ENCODE assay signal across 8 mouse cellular contexts in the genomic region with DNA sequence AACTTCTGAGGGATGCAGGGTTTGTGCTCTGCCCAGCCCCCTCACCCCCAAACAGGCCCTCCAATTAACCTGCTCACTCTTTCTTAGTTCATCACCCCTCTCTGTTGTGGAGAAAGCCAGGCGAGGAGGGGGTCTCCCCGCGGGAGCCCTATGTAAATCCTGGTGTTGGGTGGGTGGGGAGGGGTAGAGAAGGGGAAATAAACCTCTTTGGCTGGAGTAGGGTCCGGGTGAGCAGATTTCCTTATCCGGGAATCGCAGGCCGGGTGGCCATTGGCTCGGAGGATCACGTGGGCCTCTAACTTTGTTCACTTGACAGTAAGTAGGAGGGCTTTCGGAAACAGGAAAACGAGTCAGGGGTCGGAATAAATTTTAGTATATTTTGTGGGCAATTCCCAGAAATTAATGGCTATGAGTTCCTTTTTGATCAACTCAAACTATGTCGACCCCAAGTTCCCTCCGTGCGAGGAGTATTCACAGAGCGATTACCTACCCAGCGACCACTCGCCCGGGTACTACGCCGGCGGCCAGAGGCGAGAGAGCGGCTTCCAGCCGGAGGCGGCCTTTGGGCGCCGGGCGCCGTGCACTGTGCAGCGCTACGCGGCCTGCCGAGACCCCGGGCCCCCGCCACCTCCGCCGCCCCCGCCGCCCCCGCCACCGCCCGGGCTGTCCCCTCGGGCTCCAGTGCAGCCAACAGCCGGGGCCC. TPM values are rescaled to one million over a fixed set of nuclear protein-coding genes. Genes with fewer than 3 reads are reported as not detected.
DNase-seq lines count a peak whose midpoint lies in the region; ATAC-seq and TF ChIP-seq lines count a peak whose summit lies in the region.

No protein-coding gene starts in this region.

- no peaks in the 10 kb centered on the region for H3K79me2 ChIP-seq in CH12.LX (replicated peaks; ENCODE audit: control insufficient read depth, extremely low read depth, insufficient read depth, poor library complexity, severe bottlenecking)

- TF ChIP-seq CTCF in CH12.LX (conservative IDR thresholded peaks at IDR 0.05 in 1 of 2, IDR thresholded peaks at IDR 0.05 in 1 of 2; ENCODE audit: low read depth in 2 of 2, low read length in 2 of 2): no peak
- no peak for TF ChIP-seq CTCF in left cerebral cortex, adult 2 months (IDR thresholded peaks at IDR 0.05)

- H3K36me3 ChIP-seq in CH12.LX (replicated peaks in 1 of 2; ENCODE audit: control insufficient read depth in 1 of 2, insufficient read depth in 1 of 2, low read length in 1 of 2): peaks cover 0 to 11% of the 10 kb centered on the region in 2 experiments
- H3K36me3 ChIP-seq in heart, embryonic 11.5 days (ENCODE audit: control insufficient read depth, insufficient read depth, low read length): no peaks in the 10 kb centered on the region
- H3K36me3 ChIP-seq in kidney, embryonic 15.5 days: peaks cover 4% of the 10 kb centered on the region; the same call in 1 of the 2 replicates

- H3K4me2 ChIP-seq in CH12.LX (ENCODE audit: insufficient read depth, low read depth, poor library complexity, severe bottlenecking): peak overlapping the region; percentile 81
- H3K4me2 ChIP-seq in heart, embryonic 11.5 days: peak overlapping the region; percentile 74
- H3K4me2 ChIP-seq in kidney, embryonic 15.5 days: peak overlapping the region; percentile 90

- H3K4me3 ChIP-seq in CH12.LX (replicated peaks in 1 of 3; ENCODE audit: low read depth in 2 of 3, low read length in 2 of 3, poor library complexity in 1 of 3): peak overlapping the region; percentile 76 to 98 (median 82)
- peak overlapping the region; percentile 55 for H3K4me3 ChIP-seq in heart, embryonic 11.5 days (ENCODE audit: low read depth, low read length)
- peak overlapping the region; percentile 80 for H3K4me3 ChIP-seq in kidney, embryonic 15.5 days (replicated peaks)
- no peak overlapping the region for H3K4me3 ChIP-seq in left cerebral cortex, adult 2 months

- no peak overlapping the region for H3K27ac ChIP-seq in CH12.LX (ENCODE audit: insufficient read depth, low read depth)
- peak overlapping the region; percentile 80 for H3K27ac ChIP-seq in heart, embryonic 11.5 days (ENCODE audit: low read depth, low read length)
- peak overlapping the region; percentile 100 for H3K27ac ChIP-seq in kidney, embryonic 15.5 days
- no peak overlapping the region for H3K27ac ChIP-seq in left cerebral cortex, adult 2 months

- intact Hi-C loops in left cerebral cortex, adult 2 months (cut with DNase I): loop anchor here (5.0 to 10.0 kb wide), 2 partner anchors 34 to 314 kb away; a partner anchor contains a TSS

- peaks cover 24% of the 10 kb centered on the region for H3K27me3 ChIP-seq in CH12.LX (replicated peaks)
- H3K27me3 ChIP-seq in heart, embryonic 11.5 days (ENCODE audit: control insufficient read depth, insufficient read depth, low read length): peaks cover 91% of the 10 kb centered on the region
- H3K27me3 ChIP-seq in kidney, embryonic 15.5 days: no peaks in the 10 kb centered on the region

- no peaks in the 10 kb centered on the region for H3K9me3 ChIP-seq in CH12.LX (replicated peaks; ENCODE audit: low read length)
- H3K9me3 ChIP-seq in heart, embryonic 11.5 days (replicated peaks; ENCODE audit: control insufficient read depth, low read length): no peaks in the 10 kb centered on the region
- H3K9me3 ChIP-seq in kidney, embryonic 15.5 days (replicated peaks): no peaks in the 10 kb centered on the region

- TF ChIP-seq EP300 in CH12.LX (IDR thresholded peaks at IDR 0.05; ENCODE audit: low read length): no peak

- WGBS in heart, embryonic 11.5 days (ENCODE audit: insufficient replicate concordance): under 1% methylated on average over 42 of the region's 45 CpGs
- whole genome bisulfite sequencing in kidney, embryonic 15.5 days: 0% methylated on average over 41 of the region's 45 CpGs

- peak; percentile 95 for DNase-seq in CH12.LX (ENCODE audit: extremely low read depth)
- DNase-seq in brain, adult 2 months (ENCODE audit: low read depth, low spot score): peak; percentile 12
- DNase-seq in lung, postnatal 25 days (ENCODE audit: low spot score): peak; percentile 82
- DNase-seq in spleen, postnatal 36 days (ENCODE audit: low spot score in 2 of 2): peak; percentile 73 to 76
- no peak for DNase-seq in left cerebral cortex, adult 2 months (ENCODE audit: extremely low spot score in 1 of 2, low spot score in 2 of 2)

- peak; percentile 72 for TF ChIP-seq POLR2A in CH12.LX (IDR thresholded peaks at IDR 0.05; ENCODE audit: low read depth, low read length)

- in situ Hi-C loops in CH12.LX (cut with MboI; ENCODE audit: low pct_ligation_motif_present, low pct_unique_long_range_greater_than_20kb, low sequenced_read_pairs): loop anchor here (25.0 kb wide), 1 partner anchor 219 kb away; no protein-coding TSS in a partner anchor

- TF ChIP-seq RAD21 in CH12.LX (IDR thresholded peaks at IDR 0.05; ENCODE audit: low read depth, low read length): no peak

- dilution Hi-C loops in CH12.LX (cut with MboI; ENCODE audit: extremely low pct_ligation_motif_present, extremely low pct_unique_long_range_greater_than_20kb, low sequenced_read_pairs): no loop called here

- H3K4me1 ChIP-seq in CH12.LX (ENCODE audit: control insufficient read depth in 1 of 2, insufficient read depth in 2 of 2): peaks cover 4 to 15% of the 10 kb centered on the region in 2 experiments; a peak in 2 of 4 replicates
- peaks cover 4% of the 10 kb centered on the region; the same call in 1 of the 2 replicates for H3K4me1 ChIP-seq in heart, embryonic 11.5 days (ENCODE audit: control insufficient read depth, insufficient read depth, low read length)
- peaks cover 86% of the 10 kb centered on the region for H3K4me1 ChIP-seq in kidney, embryonic 15.5 days

- ATAC-seq in heart, embryonic 11.5 days (replicated peaks; ENCODE audit: insufficient number of reproducible peaks, low FRiP score, low TSS enrichment): peak; percentile 71; the same call in 1 of the 2 replicates
- peak; percentile 77 for ATAC-seq in kidney, embryonic 15.5 days (replicated peaks; ENCODE audit: low FRiP score)
- ATAC-seq in frontal cortex, adult (ENCODE audit: low TSS enrichment): no peak

- H3K9ac ChIP-seq in CH12.LX (ENCODE audit: insufficient read depth, low read depth): peak overlapping the region; percentile 96
- H3K9ac ChIP-seq in heart, embryonic 11.5 days (ENCODE audit: low read depth, low read length): peak overlapping the region; percentile 69
- H3K9ac ChIP-seq in kidney, embryonic 15.5 days: peak overlapping the region; percentile 72

TF ChIP-seq in CH12.LX, 34 proteins besides CTCF, POLR2A, EP300 and RAD21 (continues in another document):
- TF ChIP-seq MAZ (IDR thresholded peaks at IDR 0.05; ENCODE audit: low read depth, low read length) (peak; percentile 65; the same call in 1 of the 2 replicates), MAX (IDR thresholded peaks at IDR 0.05; ENCODE audit: low read length) (peak; percentile 97), E2F4 (IDR thresholded peaks at IDR 0.05; ENCODE audit: insufficient replicate concordance, low read depth, low read length) (no peak), GABPA (IDR thresholded peaks at IDR 0.05; ENCODE audit: insufficient replicate concordance, low read depth, low read length) (no peak), BHLHE40 (IDR thresholded peaks at IDR 0.05; ENCODE audit: low read depth, low read length) (peak; percentile 62; the same call in 1 of the 2 replicates), USF2 (conservative IDR thresholded peaks at IDR 0.05; ENCODE audit: low read depth, low read length) (peak; percentile 96), HCFC1 (IDR thresholded peaks at IDR 0.05; ENCODE audit: low read depth, low read length) (peak; percentile 51), MXI1 (IDR thresholded peaks at IDR 0.05; ENCODE audit: low read depth, low read length) (peak; percentile 15; the same call in 1 of the 2 replicates), ELF1 (IDR thresholded peaks at IDR 0.05; ENCODE audit: low read depth, low read length) (peak; percentile 89), USF1 (IDR thresholded peaks at IDR 0.05; ENCODE audit: low read depth, low read length) (peak; percentile 96), ZC3H11A (IDR thresholded peaks at IDR 0.05; ENCODE audit: low read depth, low read length) (no peak)

RNA-seq across cellular contexts. Expression of a gene that starts 0.5 kb away (rescaled TPM):
- total RNA-seq in CH12.LX (2012; rRNA removed) (2.9 and 3.3 TPM in 2 replicates), CH12.LX (2014; rRNA removed) (2.5 and 2.7 TPM in 2 replicates)
- polyA plus RNA-seq in CH12.LX (2012; ENCODE audit: insufficient read length, low read depth): 5.5 and 5.6 TPM in 2 replicates
- 0.21 and 0.77 TPM in 2 replicates for polyA plus RNA-seq in heart, embryonic 11.5 days (2014; fragmentation: Nextera tagmentation; extraction: Ambion mirVana)
- polyA plus RNA-seq in kidney, embryonic 15.5 days (2015; fragmentation: Nextera tagmentation; extraction: Ambion mirVana): 6.4 and 7.1 TPM in 2 replicates
- total RNA-seq in left cerebral cortex, adult 2 months (2021): not detected

RNA-seq across cellular contexts. Expression of a gene that starts 4.6 kb away (rescaled TPM):
- 0.08 and 0.21 TPM in 2 replicates for total RNA-seq in CH12.LX (2012; rRNA removed)
- total RNA-seq in CH12.LX (2014; rRNA removed): 0.07 TPM in 1 of 2 replicates, not detected in the other
- 0.29 and 0.59 TPM in 2 replicates for polyA plus RNA-seq in CH12.LX (2012; ENCODE audit: insufficient read length, low read depth)
- 0.74 and 1.0 TPM in 2 replicates for polyA plus RNA-seq in heart, embryonic 11.5 days (2014; fragmentation: Nextera tagmentation; extraction: Ambion mirVana)
- 4.4 and 4.5 TPM in 2 replicates for polyA plus RNA-seq in kidney, embryonic 15.5 days (2015; fragmentation: Nextera tagmentation; extraction: Ambion mirVana)
- not detected for total RNA-seq in left cerebral cortex, adult 2 months (2021)

RNA-seq across cellular contexts. Expression of a gene that starts 15.4 kb away (rescaled TPM):
- total RNA-seq in CH12.LX (2012; rRNA removed) (0.04 and 0.08 TPM in 2 replicates), CH12.LX (2014; rRNA removed) (not detected in 2 replicates)
- 0.13 TPM in 1 of 2 replicates, not detected in the other for polyA plus RNA-seq in CH12.LX (2012; ENCODE audit: insufficient read length, low read depth)
- 0.65 and 2.4 TPM in 2 replicates for polyA plus RNA-seq in heart, embryonic 11.5 days (2014; fragmentation: Nextera tagmentation; extraction: Ambion mirVana)
- 18.8 and 20.2 TPM in 2 replicates for polyA plus RNA-seq in kidney, embryonic 15.5 days (2015; fragmentation: Nextera tagmentation; extraction: Ambion mirVana)
- not detected for total RNA-seq in left cerebral cortex, adult 2 months (2021)

RNA-seq across cellular contexts. Expression of a gene that starts 26.2 kb away (rescaled TPM):
- total RNA-seq in CH12.LX (2012; rRNA removed): 0.34 and 1.1 TPM in 2 replicates
- total RNA-seq in CH12.LX (2014; rRNA removed): 0.12 TPM in 1 of 2 replicates, not detected in the other
- polyA plus RNA-seq in CH12.LX (2012; ENCODE audit: insufficient read length, low read depth): 0.31 and 0.53 TPM in 2 replicates
- 0.32 and 0.90 TPM in 2 replicates for polyA plus RNA-seq in heart, embryonic 11.5 days (2014; fragmentation: Nextera tagmentation; extraction: Ambion mirVana)
- 47.1 and 49.1 TPM in 2 replicates for polyA plus RNA-seq in kidney, embryonic 15.5 days (2015; fragmentation: Nextera tagmentation; extraction: Ambion mirVana)
- total RNA-seq in left cerebral cortex, adult 2 months (2021): not detected

RNA-seq across cellular contexts. Expression of a gene that starts 31.8 kb away (rescaled TPM):
- total RNA-seq in CH12.LX (2012; rRNA removed) (not detected in 2 replicates), CH12.LX (2014; rRNA removed) (not detected in 2 replicates)
- polyA plus RNA-seq in CH12.LX (2012; ENCODE audit: insufficient read length, low read depth): not detected in 2 replicates
- polyA plus RNA-seq in heart, embryonic 11.5 days (2014; fragmentation: Nextera tagmentation; extraction: Ambion mirVana): 4.5 and 7.4 TPM in 2 replicates
- polyA plus RNA-seq in kidney, embryonic 15.5 days (2015; fragmentation: Nextera tagmentation; extraction: Ambion mirVana): 45.7 and 45.9 TPM in 2 replicates
- total RNA-seq in left cerebral cortex, adult 2 months (2021): not detected

Comparison
In these comparisons a context has a peak if more than half of its experiments do, and no peak if none do; other contexts are left out.
1. DNase-seq: peak in CH12.LX (single experiment), brain, adult 2 months (single experiment), lung, postnatal 25 days (single experiment) and spleen, postnatal 36 days (2 of 2); none in left cerebral cortex, adult 2 months (0 of 2).
2. H3K27ac ChIP-seq: peak in heart, embryonic 11.5 days (single experiment) and kidney, embryonic 15.5 days (single experiment); none in CH12.LX (single experiment) and left cerebral cortex, adult 2 months (single experiment).
3. Peak in every context shown above with its lines, with median percentiles within 50 percentile points of each other: H3K4me2 ChIP-seq and H3K9ac ChIP-seq.